Mouse (Mus musculus) cerebellum, postnatal 10 days (tissue): ENCODE measurements at regions not wholly inside any gene's neighbourhood (a gene's known extent, or its start where the extent isn't known, plus 50 kb on each side); places are given as distances from the start of the nearest gene placed in this dataset.

Experiments used
- DNase-seq, 2 experiments: peaks; one replicate each; pipeline ENCODE4 v3.0.0; 2021; ENCODE audit warnings: mixed read lengths in 2 of 2

GRCm38 (mm10) chr9:31971801-31972628 lies 58.8 kb upstream of the Barx2 start:
- peak; percentile 82 to 88 for DNase-seq

DNA sequence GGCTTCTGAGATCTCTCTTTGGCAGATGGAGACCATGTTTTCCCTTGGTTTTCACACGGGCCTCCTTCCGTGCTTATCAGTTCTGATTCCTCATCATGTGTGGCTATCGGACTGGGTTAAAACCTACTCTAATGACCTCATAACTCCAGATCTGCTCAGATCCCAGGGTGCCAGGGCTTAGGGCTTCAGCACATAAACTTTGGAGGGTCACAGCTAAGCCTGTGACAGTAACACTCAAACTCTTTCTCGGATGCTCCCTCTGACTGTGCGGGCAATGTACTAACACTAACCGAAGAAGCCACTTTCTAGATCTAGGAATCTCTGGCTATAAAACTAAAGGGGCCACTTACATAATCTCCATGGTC lies 59.3 kb upstream of the Barx2 start:
- no peak for DNase-seq

DNA sequence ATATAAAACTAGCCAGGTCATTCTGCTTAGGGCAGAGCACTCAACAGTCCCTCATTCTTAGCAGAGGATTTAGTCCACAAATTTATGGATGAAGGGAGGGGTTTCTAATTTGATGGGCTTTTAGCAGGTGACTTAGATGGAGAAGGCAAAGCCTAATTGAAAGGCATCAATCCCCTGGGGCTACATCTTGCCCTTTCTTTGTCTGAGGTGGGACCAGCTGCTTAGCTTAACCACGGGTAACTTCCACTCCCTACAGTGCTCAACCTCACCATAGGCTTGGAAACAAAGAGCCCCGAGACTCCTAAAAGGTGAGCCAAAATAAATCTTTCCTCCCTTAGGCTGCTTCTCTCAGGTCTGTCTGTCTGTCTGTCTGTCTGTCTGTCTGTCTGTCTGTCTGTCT lies 62.9 kb upstream of the Barx2 start:
- DNase-seq, result no peak

GRCm38 (mm10) chr9:31978071-31978470 lies 64.8 kb upstream of the Barx2 start:
- no peak for DNase-seq

GRCm38 (mm10) chr9:31979211-31979610 lies 65.9 kb upstream of the Barx2 start:
- DNase-seq, result no peak

DNA sequence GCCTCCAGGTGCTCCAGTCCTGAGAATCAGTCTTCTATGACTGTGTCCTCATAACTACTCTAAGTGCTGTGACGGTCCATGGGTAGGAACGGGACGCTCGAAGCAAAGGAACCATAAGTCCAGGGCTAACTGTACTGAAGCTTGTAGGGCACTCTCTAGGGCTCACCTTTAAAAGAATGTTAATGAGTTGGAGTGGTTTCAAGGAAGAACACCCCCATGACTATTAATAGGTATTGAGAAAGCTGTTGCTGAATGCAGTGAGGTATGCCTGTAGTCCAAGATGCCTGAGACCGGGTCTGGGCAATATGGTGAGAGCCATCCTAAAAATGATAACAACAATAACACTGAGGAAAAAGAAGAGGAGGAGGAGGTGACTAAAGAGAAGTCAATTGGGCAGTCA lies 67.2 kb upstream of the Barx2 start:
- no peak for DNase-seq

GRCm38 (mm10) chr9:31983759-31984586 lies 70.7 kb upstream of the Barx2 start:
- no peak for DNase-seq

GRCm38 (mm10) chr9:31988826-31989225 lies 75.6 kb upstream of the Barx2 start:
- no peak for DNase-seq

- no peak for DNase-seq
These were observed 76.5 kb upstream of the Barx2 start for GRCm38 (mm10) chr9:31989581-31990360.

DNA sequence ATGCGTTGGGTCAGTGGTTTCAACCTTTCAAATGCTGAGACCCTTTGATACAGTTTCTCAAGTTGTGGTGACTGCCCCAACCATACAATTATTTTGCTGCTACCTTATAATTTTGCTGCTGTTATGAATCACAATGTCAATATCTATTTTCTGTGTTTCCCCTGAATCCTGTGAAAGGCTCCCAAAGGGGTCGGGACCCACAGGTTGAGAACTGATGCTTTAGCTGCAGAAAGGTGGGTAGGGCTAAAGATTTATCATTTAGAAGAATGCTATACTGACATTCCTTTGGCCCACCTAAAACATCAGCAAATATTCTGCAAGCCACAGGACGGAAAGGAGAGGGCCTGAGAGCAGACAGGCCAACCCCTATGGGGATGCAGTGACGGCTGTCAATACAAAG lies 77.2 kb upstream of the Barx2 start:
- DNase-seq, result no peak

- peak; percentile 82 to 84 for DNase-seq
These were observed 80.7 kb upstream of the Barx2 start for GRCm38 (mm10) chr9:31993631-31994601.

DNA sequence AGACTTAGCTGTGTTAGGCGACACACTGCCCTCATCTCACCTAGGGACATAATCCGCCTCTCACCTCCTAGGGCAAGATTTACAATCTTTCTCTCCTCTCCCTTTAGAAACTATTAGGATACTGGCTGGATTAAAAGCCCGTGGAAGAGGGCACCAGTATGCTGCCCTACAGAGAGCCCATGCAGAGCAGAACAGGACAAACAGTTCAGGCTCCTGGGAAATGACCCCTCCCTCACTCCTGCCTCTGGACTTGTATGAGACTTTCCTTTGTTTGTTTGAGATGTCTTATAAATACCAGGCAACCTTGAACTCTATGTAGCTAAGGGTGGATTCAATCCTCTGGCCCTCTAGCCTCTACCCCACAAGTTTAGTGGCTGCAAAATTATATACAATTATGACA lies 81.8 kb upstream of the Barx2 start:
- no peak for DNase-seq

DNA sequence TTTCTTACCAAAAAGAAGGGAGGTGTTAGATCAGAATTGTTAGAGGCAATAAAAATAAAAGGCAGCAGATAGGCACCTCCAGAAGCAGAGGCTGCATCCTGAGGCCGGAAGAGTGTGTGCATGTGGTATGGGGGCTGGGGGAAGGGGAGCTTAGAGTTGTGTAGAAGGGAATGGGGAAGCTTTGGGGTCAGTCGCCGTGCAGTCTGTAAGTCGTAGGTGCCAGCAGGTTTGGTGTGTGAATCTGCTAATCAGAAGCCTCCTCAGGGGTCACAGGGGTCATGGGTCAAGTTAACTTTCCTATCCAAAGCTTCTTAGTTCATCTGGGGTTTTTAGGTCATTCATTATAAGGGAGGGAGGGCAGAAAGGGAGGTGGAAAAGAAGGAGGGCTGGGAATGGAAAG lies 82.4 kb upstream of the Barx2 start:
- DNase-seq, result no peak

DNA sequence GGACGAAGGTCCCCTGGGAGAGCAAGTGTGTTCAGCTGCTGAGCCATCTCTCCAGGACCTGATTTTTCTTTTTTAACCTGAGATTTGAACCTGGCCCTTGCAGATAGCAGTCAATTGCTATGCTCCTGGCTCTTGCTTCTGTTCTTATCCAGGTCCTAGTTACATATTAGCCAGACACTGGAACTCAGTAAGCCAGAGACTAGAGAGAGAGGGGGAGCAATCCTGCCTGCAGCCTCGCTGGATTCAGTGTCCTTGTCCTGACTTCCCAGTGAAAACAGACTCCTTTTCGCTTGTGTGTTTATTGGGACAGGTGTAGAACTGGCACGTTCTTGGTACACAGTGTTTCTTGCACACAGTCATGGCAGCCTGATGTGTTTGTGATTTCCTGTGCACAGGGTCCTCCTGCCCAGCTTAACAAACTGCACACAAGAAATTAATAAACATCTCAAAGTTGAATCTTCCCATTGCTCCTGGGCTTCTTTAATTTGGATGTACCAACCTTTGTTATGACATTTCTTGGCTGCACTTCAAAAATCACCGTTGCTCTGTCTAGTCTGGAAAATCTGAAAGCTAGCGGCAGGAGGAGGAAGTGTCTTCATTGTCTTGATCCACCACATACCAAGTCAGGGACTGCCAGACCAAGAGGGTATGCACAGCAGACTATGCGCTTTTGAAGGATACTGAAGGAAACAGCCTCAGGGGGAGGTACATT lies 83.4 kb upstream of the Barx2 start:
- DNase-seq, result peak in 1 of 2 experiments; percentile 50

DNA sequence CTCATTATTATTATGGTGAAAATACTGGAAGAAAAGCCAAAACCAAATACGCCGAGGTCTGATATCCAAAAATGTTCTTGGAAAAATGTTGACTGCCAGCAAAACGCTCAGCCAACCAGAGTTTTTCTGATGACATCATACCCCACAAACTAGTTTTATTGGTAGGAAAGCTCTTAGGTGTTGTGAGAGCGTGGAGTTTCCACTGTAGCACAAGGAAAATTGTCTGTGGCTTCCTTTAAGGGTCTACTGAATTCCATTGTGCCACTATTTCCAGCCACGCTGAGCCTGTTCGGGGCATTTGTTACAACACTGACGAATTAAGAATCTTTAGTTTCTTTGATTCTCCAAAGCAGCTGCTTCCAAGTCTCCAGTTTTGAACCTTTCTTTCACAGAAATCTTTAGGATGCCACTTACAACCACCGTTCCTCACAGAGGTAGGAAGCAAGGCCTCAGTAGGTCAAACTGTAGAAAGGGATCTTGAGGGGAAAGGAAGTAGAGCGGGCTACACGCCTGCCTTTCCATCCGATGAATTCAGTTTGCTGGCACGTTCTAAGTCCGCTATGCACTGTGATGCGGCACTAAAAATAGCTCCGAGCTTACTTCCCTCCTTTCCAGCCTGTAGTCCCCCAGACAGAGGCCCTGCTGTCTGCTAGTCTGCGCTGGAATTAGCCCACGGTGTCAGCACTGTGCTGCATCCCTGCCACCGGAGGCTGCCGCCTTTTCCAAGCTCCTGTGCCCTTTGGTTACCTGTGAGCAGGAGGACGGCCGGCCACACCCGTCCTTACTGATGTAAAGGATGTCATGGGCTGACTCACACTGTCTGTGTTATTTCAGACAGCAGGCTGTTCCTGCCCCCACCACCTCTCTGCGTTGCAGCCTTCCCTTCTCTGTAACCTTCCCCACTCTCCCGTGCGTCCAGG lies 84.2 kb upstream of the Barx2 start:
- peak; percentile 35 to 48 for DNase-seq

- DNase-seq, result no peak
These were observed 85.4 kb upstream of the Barx2 start for GRCm38 (mm10) chr9:31998488-31999280.

- no peak for DNase-seq
These were observed 86.5 kb upstream of the Barx2 start for GRCm38 (mm10) chr9:31999760-32000159.

DNA sequence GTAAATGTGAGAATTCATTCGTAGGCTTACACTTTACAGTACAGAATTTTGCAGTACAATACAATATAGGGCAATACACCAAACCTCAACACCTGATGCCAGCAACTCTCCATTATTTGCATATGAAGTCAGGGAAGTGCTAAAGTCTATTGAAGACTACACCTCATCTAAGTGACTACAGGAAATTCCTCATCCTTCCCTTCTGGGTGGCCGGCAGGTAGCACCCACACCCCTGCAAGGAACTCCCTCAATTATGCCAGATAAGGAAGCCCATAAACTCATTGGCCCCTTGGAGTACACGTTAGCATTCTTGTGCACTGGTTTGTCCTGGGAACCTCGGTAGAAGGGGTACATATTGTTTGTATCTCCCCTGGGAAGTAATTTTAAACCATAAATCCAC lies 89.7 kb upstream of the Barx2 start:
- DNase-seq, result no peak

- no peak for DNase-seq
These were observed 90.5 kb upstream of the Barx2 start for GRCm38 (mm10) chr9:32003730-32004129.
